Mouse (Mus musculus) forebrain, postnatal 0 days (tissue): ENCODE measurements around the gene 1110051M20Rik. TPM values are rescaled to one million over a fixed set of nuclear protein-coding genes. Genes with fewer than 3 reads are reported as not detected.

Source experiments
- ATAC-seq: fragments of 200-750 bp; cut with Nextera tagmentation; 2 replicates; pipeline ENCODE4 v1.8.0; 2017; ENCODE audit warnings: mild to moderate bottlenecking, moderate library complexity
- DNase-seq: peaks from one replicate; pipeline ENCODE4 v3.0.0-alpha.2; 2015
- H3K27ac ChIP-seq: fragments of 300-500 bp; sonication (generic); 2 replicates; pipeline ENCODE4 v1.5.1; 2014; ENCODE audit warnings: low read depth, mild to moderate bottlenecking, antibody characterized with exemption, low read length, moderate library complexity, mixed read lengths
- H3K27me3 ChIP-seq: fragments of 300-500 bp; sonication (generic); 2 replicates; pipeline ENCODE4 v1.6.1; 2014; ENCODE audit warnings: mild to moderate bottlenecking, low read length, mixed read lengths; ENCODE audit not compliant: insufficient read depth
- H3K36me3 ChIP-seq: fragments of 300-500 bp; sonication (generic); 2 replicates; pipeline ENCODE4 v1.6.1; 2014; ENCODE audit warnings: mild to moderate bottlenecking, moderate library complexity; ENCODE audit not compliant: insufficient read depth
- H3K4me1 ChIP-seq: fragments of 300-500 bp; sonication (generic); 2 replicates; pipeline ENCODE4 v1.6.1; 2014; ENCODE audit warnings: antibody characterized with exemption; ENCODE audit not compliant: insufficient read depth
- H3K4me2 ChIP-seq: fragments of 300-500 bp; sonication (generic); 2 replicates; pipeline ENCODE4 v1.6.1; 2014; ENCODE audit warnings: low read depth, mild to moderate bottlenecking, moderate library complexity
- H3K4me3 ChIP-seq: fragments of 300-500 bp; sonication (generic); 2 replicates; pipeline ENCODE4 v1.5.1; 2014; ENCODE audit warnings: low read depth, low read length, mixed read lengths
- H3K9ac ChIP-seq: fragments of 300-500 bp; sonication (generic); 2 replicates; pipeline ENCODE4 v1.6.1; 2014; ENCODE audit warnings: mild to moderate bottlenecking
- H3K9me3 ChIP-seq: fragments of 300-500 bp; sonication (generic); 2 replicates; pipeline ENCODE4 v1.6.1; 2016; ENCODE audit warnings: low read length
- CTCF ChIP-seq: sonication (generic); IDR thresholded peaks from 2 replicates; pipeline ENCODE4 v1.5.1; 2016; ENCODE audit warnings: antibody characterized with exemption, control low read depth, low read depth
- WGBS: fragments of 180-500 bp; shearing (Covaris S2); extraction: QIAGEN DNeasy Blood & Tissue Kit; methylation state at CpG from one replicate; pipeline ENCODE4 v1.1.7; 2014; 5-methylcytosine and 5-hydroxymethylcytosine counted together
- polyA plus RNA-seq: library from polyadenylated mRNA; unstranded; fragments of >200 nt; fragmentation: Nextera tagmentation; extraction: Ambion mirVana; gene quantifications from 2 replicates; pipeline ENCODE4 v1.2.1, GENCODE M21; 2015
- total RNA-seq: library from RNA; depleted of rRNA; stranded (reverse); fragments of >200 nt; gene quantifications from 2 replicates; pipeline ENCODE4 v1.2.3, GENCODE M21; 2014

Gene 1110051M20Rik
- total and polyA plus RNA-seq, 2 experiments from 2014 or later, result 147 to 182 TPM

GRCm38 (mm10) chr2:91458252-91458672 is 13.8 kb upstream of the 1110051M20Rik start:
- H3K36me3 ChIP-seq, result no peaks in the 10 kb centered on the region
- ATAC-seq, result peak; percentile 30
- H3K27ac ChIP-seq, result peak overlapping the region; percentile 35
- TF ChIP-seq CTCF, result no peak
- no peak for DNase-seq
- H3K9me3 ChIP-seq, result no peaks in the 10 kb centered on the region
- H3K4me1 ChIP-seq, result peaks cover 11% of the 10 kb centered on the region; the same call in 1 of the 2 replicates
- peak overlapping the region; percentile 99 for H3K4me2 ChIP-seq
- peak overlapping the region; percentile 51 for H3K9ac ChIP-seq
- H3K4me3 ChIP-seq, result peak overlapping the region; percentile 54
- WGBS, result under 1% methylated on average over 21 of the region's 21 CpGs
- no peaks in the 10 kb centered on the region for H3K27me3 ChIP-seq

DNA sequence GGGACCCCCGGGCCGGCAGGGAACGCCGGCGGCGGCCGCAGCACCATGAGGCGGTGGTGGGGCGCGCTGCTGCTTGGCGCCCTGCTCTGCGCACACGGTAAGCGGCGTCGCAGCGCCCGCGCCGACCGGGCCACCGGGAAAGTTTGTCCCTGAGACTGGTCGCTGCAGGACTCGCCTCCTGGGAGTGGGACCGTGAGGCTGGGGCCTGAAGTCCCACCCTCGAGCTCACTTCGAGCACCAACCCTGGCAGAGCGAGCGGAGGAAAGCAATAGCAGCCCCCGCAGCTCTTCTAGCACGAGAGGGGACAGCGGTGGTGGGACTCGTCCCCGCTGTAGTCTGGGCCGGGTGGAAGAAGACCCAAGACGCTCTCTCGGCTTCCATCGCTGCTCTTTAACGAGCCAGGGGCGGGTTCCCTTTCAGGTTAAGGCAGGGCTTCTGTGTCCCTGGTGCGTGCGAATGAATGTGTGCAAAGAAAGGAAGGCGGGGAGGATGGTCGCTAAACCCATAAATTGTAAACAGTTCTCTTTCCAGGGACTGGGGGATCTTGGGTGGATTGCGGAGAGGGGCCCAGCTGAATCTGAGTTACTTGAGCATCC is 13.2 kb upstream of the 1110051M20Rik start:
- TF ChIP-seq CTCF, result 0 out of 2 replicates have a peak, but pooled peaks have one; percentile 6
- H3K4me1 ChIP-seq, result peaks cover 6% of the 10 kb centered on the region; the same call in 1 of the 2 replicates
- WGBS, result 2% methylated on average over 43 of the region's 45 CpGs
- H3K9me3 ChIP-seq, result no peaks in the 10 kb centered on the region
- peak; percentile 50 for ATAC-seq
- peak; percentile 39 for DNase-seq
- H3K27me3 ChIP-seq, result no peaks in the 10 kb centered on the region
- H3K27ac ChIP-seq, result peak overlapping the region; percentile 35
- H3K36me3 ChIP-seq, result no peaks in the 10 kb centered on the region
- peak overlapping the region; percentile 54 for H3K4me3 ChIP-seq
- H3K4me2 ChIP-seq, result peak overlapping the region; percentile 99
- H3K9ac ChIP-seq, result peak overlapping the region; percentile 51

DNA sequence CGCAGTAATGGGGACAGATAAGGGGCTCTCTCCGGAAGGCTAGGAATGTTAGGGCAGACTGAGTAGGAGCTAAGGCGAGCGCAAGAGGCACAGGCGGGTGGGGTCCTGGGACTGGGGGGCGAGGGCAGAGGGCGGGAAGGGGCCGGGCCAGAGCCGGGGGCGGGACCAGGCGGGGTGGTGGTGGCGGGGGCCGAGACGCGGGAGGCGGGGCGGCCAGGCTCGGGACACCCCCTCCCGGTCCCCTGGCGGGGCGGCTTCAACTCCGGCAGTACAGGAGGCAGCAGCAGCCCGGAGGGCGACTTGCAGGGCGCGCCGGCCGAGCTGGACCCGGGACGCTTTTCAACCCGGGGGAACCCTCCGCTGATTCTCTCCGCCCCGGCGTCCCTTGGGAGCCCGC is 12.8 kb upstream of the 1110051M20Rik start, which contains the start of gene Lrp4:
Gene Lrp4 (plus strand): TSS at position 253 of the 397 bp plus-strand sequence.
- Histone ChIP-seq H3K4me1 (peaks cover 4% of the 10 kb centered on the region; the same call in 1 of the 2 replicates), H3K27me3 (no peaks in the 10 kb centered on the region), H3K9me3 (no peaks in the 10 kb centered on the region), H3K4me2 (peak within 1 kb of the TSS; percentile 99), H3K36me3 (no peaks in the 10 kb centered on the region), H3K4me3 (peak within 1 kb of the TSS; percentile 54), H3K27ac (peak within 1 kb of the TSS; percentile 35), H3K9ac (peak within 1 kb of the TSS; percentile 51)
- ATAC-seq (peak; percentile 7), DNase-seq (no peak)
- WGBS, result 3% methylated on average over 34 of the region's 36 CpGs
- no peak for TF ChIP-seq CTCF

GRCm38 (mm10) chr2:91456491-91457100 is 12.1 kb upstream of the 1110051M20Rik start:
- peak overlapping the region; percentile 99 for H3K4me2 ChIP-seq
- no peaks in the 10 kb centered on the region for H3K9me3 ChIP-seq
- DNase-seq (no peak), ATAC-seq (no peak)
- no peaks in the 10 kb centered on the region for H3K36me3 ChIP-seq
- peaks cover 4% of the 10 kb centered on the region; the same call in 1 of the 2 replicates for H3K4me1 ChIP-seq
- 43% methylated on average over 9 of the region's 9 CpGs for WGBS
- 0 out of 2 replicates have a peak overlapping the region, but pooled peaks have one; percentile 51 for H3K9ac ChIP-seq
- no peak overlapping the region for H3K27ac ChIP-seq
- H3K4me3 ChIP-seq, result peak overlapping the region; percentile 54; the same call in 1 of the 2 replicates
- no peaks in the 10 kb centered on the region for H3K27me3 ChIP-seq
- no peak for TF ChIP-seq CTCF

DNA sequence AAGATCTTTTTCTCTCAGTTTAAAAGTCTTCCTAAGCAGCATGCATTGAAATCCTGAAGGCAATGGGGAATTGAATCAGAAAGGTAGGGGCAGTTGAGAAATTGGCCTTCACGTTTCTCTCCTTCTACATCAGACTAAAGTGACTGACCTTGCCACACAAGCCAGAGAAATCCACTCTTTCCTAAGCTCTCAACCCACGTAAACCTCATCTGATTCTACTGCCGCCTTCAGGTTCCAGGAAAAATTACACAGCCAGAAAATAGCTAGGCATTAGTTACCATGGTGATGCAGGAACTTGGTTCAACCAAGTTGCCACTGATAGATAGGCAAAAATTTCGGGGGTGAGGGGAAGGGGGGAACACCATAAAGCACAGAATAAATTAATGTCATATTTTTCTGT is 11.3 kb upstream of the 1110051M20Rik start:
- WGBS, result 1% methylated on average over 4 of the region's 4 CpGs
- H3K4me1 ChIP-seq, result peaks cover 4% of the 10 kb centered on the region; the same call in 1 of the 2 replicates
- H3K27ac ChIP-seq, result no peak overlapping the region
- H3K36me3 ChIP-seq, result no peaks in the 10 kb centered on the region
- peak; percentile 84 for TF ChIP-seq CTCF
- no peak overlapping the region for H3K9ac ChIP-seq
- H3K4me3 ChIP-seq, result no peak overlapping the region
- H3K4me2 ChIP-seq, result no peak overlapping the region
- H3K9me3 ChIP-seq, result no peaks in the 10 kb centered on the region
- no peaks in the 10 kb centered on the region for H3K27me3 ChIP-seq
- DNase-seq (peak; percentile 76), ATAC-seq (peak; percentile 59; the same call in 1 of the 2 replicates)

DNA sequence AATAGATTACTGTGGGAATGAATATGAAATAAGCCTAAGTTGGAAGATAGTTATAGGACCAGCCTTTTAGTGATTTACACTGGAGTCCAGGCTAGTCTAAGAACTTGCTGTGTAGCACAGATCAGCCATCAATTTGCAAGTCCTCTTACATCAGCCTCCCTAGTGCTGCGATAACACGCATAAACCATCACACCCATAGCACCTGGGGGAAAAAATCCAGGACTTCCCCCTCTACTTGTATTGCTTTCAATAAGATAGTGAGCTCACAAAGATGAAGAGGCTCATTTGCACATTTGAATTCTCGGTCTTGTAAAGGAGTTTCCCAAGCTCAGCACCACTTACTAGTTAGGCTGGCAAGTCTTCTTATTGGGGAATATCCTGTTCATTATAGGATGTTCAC is 9.9 kb upstream of the 1110051M20Rik start:
- DNase-seq (no peak), ATAC-seq (no peak)

More for the DNA sequence above, 9.9 kb upstream of the 1110051M20Rik start:
- Histone ChIP-seq H3K27ac (no peak overlapping the region), H3K27me3 (no peaks in the 10 kb centered on the region), H3K4me1 (peaks cover 4% of the 10 kb centered on the region; the same call in 1 of the 2 replicates), H3K4me2 (no peak overlapping the region), H3K4me3 (no peak overlapping the region), H3K9ac (no peak overlapping the region), H3K9me3 (no peaks in the 10 kb centered on the region), H3K36me3 (no peaks in the 10 kb centered on the region)
- no peak for TF ChIP-seq CTCF
- 81% methylated on average over 3 of the region's 3 CpGs for WGBS
